Mouse (Mus musculus): ENCODE results near the gene Zer1. TPM values are rescaled to one million over a fixed set of nuclear protein-coding genes. Genes with fewer than 3 reads are reported as not detected.
A peak's percentile ranks its signal among the peaks of the same experiment; 100 is the strongest.

Gene Zer1
- total and polyA plus RNA-seq, 3 experiments = 5.5 to 15.0 (median 13.4) TPM

GRCm38 (mm10) chr2:30136458-30136857 lies 12.1 kb upstream of the Zer1 start:
- Histone ChIP-seq H3K27me3 (replicated peaks) (no peaks in the 10 kb centered on the region), H3K9ac (ENCODE audit: insufficient read depth, low read depth) (no peak overlapping the region), H3K4me2 (ENCODE audit: insufficient read depth, low read depth, poor library complexity, severe bottlenecking) (no peak overlapping the region), H3K4me3 (replicated peaks in 1 of 3; ENCODE audit: low read depth in 2 of 3, low read length in 2 of 3, poor library complexity in 1 of 3) (no peak overlapping the region), H3K9me3 (replicated peaks; ENCODE audit: low read length) (no peaks in the 10 kb centered on the region), H3K36me3 (replicated peaks in 1 of 2; ENCODE audit: control insufficient read depth in 1 of 2, insufficient read depth in 1 of 2, low read length in 1 of 2) (peaks cover 21 to 54% of the 10 kb centered on the region in 2 experiments), H3K27ac (ENCODE audit: insufficient read depth, low read depth) (no peak overlapping the region), H3K4me1 (ENCODE audit: control insufficient read depth in 1 of 2, insufficient read depth in 2 of 2) (peaks cover 0 to 24% of the 10 kb centered on the region in 2 experiments; a peak in 2 of 4 replicates), H3K79me2 (replicated peaks; ENCODE audit: control insufficient read depth, extremely low read depth, insufficient read depth, poor library complexity, severe bottlenecking) (no peaks in the 10 kb centered on the region)
- TF ChIP-seq SMC3 (IDR thresholded peaks at IDR 0.05; ENCODE audit: low read depth, low read length) = no peak
- no peak for TF ChIP-seq JUN (IDR thresholded peaks at IDR 0.05; ENCODE audit: insufficient read depth, low read depth, low read length)
- in situ Hi-C loops (cut with MboI; ENCODE audit: low pct_ligation_motif_present, low pct_unique_long_range_greater_than_20kb, low sequenced_read_pairs) (no loop called here), dilution Hi-C loops (cut with MboI; ENCODE audit: extremely low pct_ligation_motif_present, extremely low pct_unique_long_range_greater_than_20kb, low sequenced_read_pairs) (no loop called here)
- no peak for DNase-seq (ENCODE audit: extremely low read depth)

GRCm38 (mm10) chr2:30134928-30135620 lies 10.7 kb upstream of the Zer1 start:
- Histone ChIP-seq H3K79me2 (replicated peaks; ENCODE audit: control insufficient read depth, extremely low read depth, insufficient read depth, poor library complexity, severe bottlenecking) (no peaks in the 10 kb centered on the region), H3K9me3 (replicated peaks; ENCODE audit: low read length) (no peaks in the 10 kb centered on the region), H3K36me3 (replicated peaks in 1 of 2; ENCODE audit: control insufficient read depth in 1 of 2, insufficient read depth in 1 of 2, low read length in 1 of 2) (peaks cover 10 to 40% of the 10 kb centered on the region in 2 experiments), H3K27me3 (replicated peaks) (no peaks in the 10 kb centered on the region), H3K4me3 (replicated peaks in 1 of 3; ENCODE audit: low read depth in 2 of 3, low read length in 2 of 3, poor library complexity in 1 of 3) (no peak overlapping the region), H3K4me1 (ENCODE audit: control insufficient read depth in 1 of 2, insufficient read depth in 2 of 2) (peaks cover 0 to 24% of the 10 kb centered on the region in 2 experiments; a peak in 2 of 4 replicates), H3K27ac (ENCODE audit: insufficient read depth, low read depth) (no peak overlapping the region), H3K9ac (ENCODE audit: insufficient read depth, low read depth) (no peak overlapping the region), H3K4me2 (ENCODE audit: insufficient read depth, low read depth, poor library complexity, severe bottlenecking) (peak overlapping the region; percentile 85)
- no peak for DNase-seq (ENCODE audit: extremely low read depth)
- TF ChIP-seq ELF1 (IDR thresholded peaks at IDR 0.05; ENCODE audit: low read depth, low read length) (no peak), USF1 (IDR thresholded peaks at IDR 0.05; ENCODE audit: low read depth, low read length) (no peak), SIN3A (IDR thresholded peaks at IDR 0.05; ENCODE audit: low read length) (no peak), RAD21 (IDR thresholded peaks at IDR 0.05; ENCODE audit: low read depth, low read length) (no peak), EP300 (IDR thresholded peaks at IDR 0.05; ENCODE audit: low read length) (no peak), NELFE (IDR thresholded peaks at IDR 0.05; ENCODE audit: low read depth, low read length) (no peak), MAX (IDR thresholded peaks at IDR 0.05; ENCODE audit: low read length) (no peak), IRF4 (IDR thresholded peaks at IDR 0.05; ENCODE audit: low read depth, low read length) (no peak), POLR2AphosphoS2 (IDR thresholded peaks at IDR 0.05; ENCODE audit: low read depth, low read length) (no peak), POLR2A (IDR thresholded peaks at IDR 0.05; ENCODE audit: low read depth, low read length) (no peak), CHD1 (IDR thresholded peaks at IDR 0.05; ENCODE audit: low read depth, low read length) (no peak), ZKSCAN1 (IDR thresholded peaks at IDR 0.05; ENCODE audit: borderline replicate concordance, low read depth, low read length) (no peak), PAX5 (IDR thresholded peaks at IDR 0.05; ENCODE audit: low read length) (no peak), TCF12 (IDR thresholded peaks at IDR 0.05; ENCODE audit: low read depth, low read length) (no peak), RCOR1 (conservative IDR thresholded peaks at IDR 0.05; ENCODE audit: low read depth, low read length) (no peak)
- dilution Hi-C loops (cut with MboI; ENCODE audit: extremely low pct_ligation_motif_present, extremely low pct_unique_long_range_greater_than_20kb, low sequenced_read_pairs) (no loop called here), in situ Hi-C loops (cut with MboI; ENCODE audit: low pct_ligation_motif_present, low pct_unique_long_range_greater_than_20kb, low sequenced_read_pairs) (no loop called here)

Measured in CH12.LX (cell line).